Mouse (Mus musculus): ENCODE results near the gene Pde4dip.

The Pde4dip gene

GRCm38 (mm10) chr3:97801178-97801699 is 87.3 kb downstream of the Pde4dip start:
- no peak for DNase-seq (ENCODE audit: low spot score in 2 of 2)

- no peak for DNase-seq (ENCODE audit: low spot score in 2 of 2)
Observed at GRCm38 (mm10) chr3:97800657-97801056, 87.8 kb downstream of the Pde4dip start.

DNA sequence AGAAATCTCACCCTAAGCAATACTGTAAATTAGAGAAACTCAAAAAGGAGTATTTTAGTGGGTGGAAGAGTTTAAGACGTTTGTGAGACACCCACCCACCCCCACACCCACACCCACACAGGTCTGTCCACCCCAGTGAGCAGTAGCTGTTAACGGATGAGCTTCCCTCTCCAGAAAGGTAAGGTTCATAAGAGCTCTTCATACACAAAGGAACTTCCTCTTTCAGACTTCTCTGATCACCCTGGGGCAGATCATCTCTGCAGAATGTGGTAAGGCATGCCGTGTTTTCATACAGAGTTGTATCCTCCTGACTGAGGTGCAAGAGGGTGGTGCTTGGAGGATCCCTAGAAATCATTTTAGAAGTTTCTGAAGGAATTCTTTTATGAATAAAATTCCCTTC is 88.5 kb downstream of the Pde4dip start:
- no peak for DNase-seq (ENCODE audit: low spot score in 2 of 2)

- DNase-seq (ENCODE audit: low spot score in 2 of 2), result no peak
Observed at GRCm38 (mm10) chr3:97799267-97799666, 89.2 kb downstream of the Pde4dip start.

DNA sequence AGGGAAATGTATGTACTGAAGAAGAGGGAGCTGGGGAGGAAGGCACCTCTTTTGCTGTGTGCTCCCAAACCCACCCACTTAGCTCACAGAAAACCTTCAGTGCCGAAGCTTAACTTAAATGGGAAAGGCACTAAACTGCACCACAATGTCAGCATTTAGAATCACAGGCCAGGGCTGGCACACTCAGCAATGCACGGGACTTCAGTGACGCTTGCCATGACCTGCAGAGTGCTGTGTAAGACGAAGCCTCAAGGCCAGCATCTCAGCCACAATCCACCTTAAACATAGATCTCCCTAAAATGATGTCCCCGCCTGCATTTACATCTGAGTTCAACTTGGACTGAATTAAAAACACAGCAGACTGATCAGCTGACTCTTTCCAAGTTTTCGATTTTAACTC is 91.1 kb downstream of the Pde4dip start:
- DNase-seq (ENCODE audit: low spot score in 2 of 2), result no peak

DNA sequence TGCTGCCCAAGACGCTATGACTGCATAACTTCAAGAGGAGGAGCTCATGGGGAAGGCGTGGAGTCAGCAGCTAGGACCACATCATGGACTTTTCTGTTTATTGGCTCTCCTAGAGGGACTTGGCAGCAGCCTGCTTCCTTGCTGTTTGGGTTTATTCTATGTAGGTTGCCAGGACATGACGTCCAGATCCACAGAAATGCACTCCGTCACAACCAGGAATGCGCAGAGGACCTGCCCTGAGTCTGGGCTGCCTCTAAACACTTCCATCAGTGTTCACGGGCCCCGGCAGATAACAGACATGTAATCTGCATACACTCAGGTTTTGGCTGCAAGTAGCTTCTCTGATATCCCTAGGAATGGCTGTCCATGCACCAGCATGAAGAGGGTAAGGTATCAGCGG is 94.5 kb downstream of the Pde4dip start:
- no peak for DNase-seq (ENCODE audit: low spot score in 2 of 2)

GRCm38 (mm10) chr3:97790150-97790549 is 98.4 kb downstream of the Pde4dip start:
- DNase-seq (ENCODE audit: low spot score in 2 of 2), result no peak

GRCm38 (mm10) chr3:97789317-97789716 is 99.2 kb downstream of the Pde4dip start:
- DNase-seq (ENCODE audit: low spot score in 2 of 2), result no peak

GRCm38 (mm10) chr3:97776195-97776594 is 112.3 kb downstream of the Pde4dip start:
- DNase-seq (ENCODE audit: low spot score in 2 of 2), result no peak

DNA sequence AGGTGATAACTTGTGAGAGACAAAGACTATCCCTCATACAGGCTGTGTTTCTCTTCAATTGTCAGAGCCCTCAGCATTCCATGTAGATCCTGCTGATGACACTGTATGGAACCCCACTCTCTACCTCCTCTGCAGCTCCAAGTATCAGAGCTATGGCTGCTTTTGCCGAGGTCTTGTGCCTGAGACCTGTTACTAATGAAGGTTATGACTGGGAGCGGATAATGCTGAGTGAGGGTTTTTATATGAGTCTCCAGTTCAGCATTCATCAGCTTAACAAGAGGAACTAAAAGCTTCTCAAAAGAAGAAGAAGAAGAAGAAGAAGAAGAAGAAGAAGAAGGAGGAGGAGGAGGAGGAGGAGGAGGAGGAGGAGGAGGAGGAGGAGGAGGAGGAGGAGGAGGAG is 112.8 kb downstream of the Pde4dip start:
- no peak for DNase-seq (ENCODE audit: low spot score in 2 of 2)

DNA sequence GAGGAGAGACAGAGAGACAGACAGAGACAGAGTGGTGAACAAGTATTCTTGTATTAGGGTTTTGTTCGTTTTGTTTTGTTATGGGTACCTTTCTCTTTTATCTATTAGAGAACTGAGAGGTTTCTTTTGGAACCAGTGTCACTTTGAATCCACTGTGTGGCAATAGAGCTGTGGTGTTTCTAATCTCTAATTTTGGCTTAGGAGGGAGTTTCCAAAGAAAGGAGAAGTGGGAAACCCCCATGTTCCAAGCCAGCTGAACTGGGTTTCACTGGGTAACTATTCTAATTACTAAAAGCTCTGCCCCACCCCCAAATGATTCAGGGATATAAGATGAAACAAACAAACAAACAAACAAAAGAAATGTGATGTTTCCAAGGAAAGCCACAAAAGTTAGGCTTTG is 113.6 kb downstream of the Pde4dip start:
- no peak for DNase-seq (ENCODE audit: low spot score in 2 of 2)

DNA sequence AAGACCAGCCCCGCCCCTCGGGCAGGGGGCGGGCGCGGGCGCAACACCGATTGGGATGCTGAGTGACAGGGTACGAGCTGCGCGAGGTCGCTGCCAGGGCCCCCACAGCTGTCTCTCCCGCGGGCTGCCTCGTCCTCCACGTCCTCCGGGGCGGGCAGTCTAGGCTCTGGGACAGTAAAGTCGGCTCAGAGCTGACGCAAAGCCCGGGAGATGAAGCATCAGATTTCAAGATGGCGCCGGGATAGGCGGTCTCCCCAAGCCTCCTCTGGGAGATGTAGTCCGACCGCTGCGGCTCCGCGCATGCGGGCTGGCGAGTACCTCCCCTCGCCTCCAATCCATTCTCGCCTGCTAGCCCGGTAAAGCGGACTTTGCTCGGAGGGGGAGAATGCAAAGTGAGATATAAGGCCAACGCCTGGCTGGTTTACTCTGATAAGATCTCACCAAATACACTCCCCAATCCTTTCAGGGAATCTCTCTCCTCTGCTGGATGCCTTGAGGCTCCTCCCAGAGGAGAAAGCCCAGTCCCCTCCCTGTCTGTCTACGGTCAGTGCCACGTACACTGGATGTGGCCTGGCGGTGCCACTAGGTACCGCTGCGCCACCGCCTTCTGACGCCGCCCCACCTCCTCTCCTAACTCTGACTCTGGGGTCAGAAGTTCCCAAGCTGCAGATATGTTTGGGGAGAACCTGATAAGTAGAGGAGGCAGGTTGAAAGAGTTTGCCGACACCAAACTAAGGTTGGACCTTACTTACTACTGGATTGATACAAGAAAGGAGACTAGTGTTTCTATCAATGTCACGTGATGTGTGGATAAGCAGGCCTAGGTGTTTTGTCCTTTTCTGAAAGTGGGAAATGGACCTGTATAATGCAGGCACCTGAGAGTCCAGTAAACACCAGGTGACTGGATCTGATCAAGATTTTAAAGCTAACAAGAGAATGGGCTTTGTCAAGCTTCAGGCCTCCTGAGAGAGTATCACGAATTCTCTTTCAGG is 120.4 kb downstream of the Pde4dip start:
- DNase-seq (ENCODE audit: low spot score in 2 of 2), result peak; percentile 65 to 75

- no peak for DNase-seq (ENCODE audit: low spot score in 2 of 2)
Observed at GRCm38 (mm10) chr3:97767041-97767770, 121.3 kb downstream of the Pde4dip start.

- no peak for DNase-seq (ENCODE audit: low spot score in 2 of 2)
Observed at GRCm38 (mm10) chr3:97766459-97766858, 122.0 kb downstream of the Pde4dip start.

GRCm38 (mm10) chr3:97764152-97764551 is 124.4 kb downstream of the Pde4dip start:
- no peak for DNase-seq (ENCODE audit: low spot score in 2 of 2)

- DNase-seq (ENCODE audit: low spot score in 2 of 2), result no peak
Observed at GRCm38 (mm10) chr3:97761951-97762350, 126.6 kb downstream of the Pde4dip start.

DNA sequence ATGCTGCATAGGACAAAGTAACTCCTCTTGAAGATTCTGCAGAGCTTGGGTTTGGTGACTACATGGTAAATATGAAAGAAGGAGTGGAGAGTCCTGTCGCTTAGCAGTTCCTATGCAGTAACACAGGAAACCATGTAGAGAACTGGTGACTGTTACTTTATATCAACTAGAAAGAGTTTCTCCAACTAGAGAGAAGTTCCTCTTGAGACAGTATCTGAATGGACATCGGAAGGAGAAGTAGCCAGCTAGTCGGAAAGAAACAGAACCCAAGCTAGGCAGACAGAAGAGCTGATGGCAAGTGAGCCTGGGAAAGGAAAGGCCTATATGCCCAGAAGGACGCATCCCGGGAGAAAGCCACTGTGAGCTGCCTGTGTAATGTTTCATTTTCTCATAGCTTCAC is 127.3 kb downstream of the Pde4dip start:
- no peak for DNase-seq (ENCODE audit: low spot score in 2 of 2)

DNA sequence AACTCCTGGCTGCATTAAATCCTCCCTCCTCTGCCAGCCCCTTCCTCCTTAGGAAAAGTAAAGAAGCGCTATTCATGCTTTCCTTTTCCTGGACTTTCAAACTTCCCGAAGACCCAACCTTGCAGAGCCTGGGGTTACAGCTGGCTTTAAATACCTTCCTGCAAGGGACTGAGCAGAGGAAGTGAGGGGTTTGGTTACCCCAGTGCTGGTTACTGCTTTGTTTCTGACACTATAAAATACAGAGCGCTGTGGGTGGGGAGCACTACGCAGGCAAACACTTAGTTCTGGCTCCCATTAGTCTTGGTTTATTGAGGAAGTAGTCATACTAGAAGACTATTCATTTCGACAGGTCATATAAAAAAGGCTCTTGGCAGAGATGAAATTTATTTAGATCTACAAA is 128.7 kb downstream of the Pde4dip start:
- no peak for DNase-seq (ENCODE audit: low spot score in 2 of 2)

DNA sequence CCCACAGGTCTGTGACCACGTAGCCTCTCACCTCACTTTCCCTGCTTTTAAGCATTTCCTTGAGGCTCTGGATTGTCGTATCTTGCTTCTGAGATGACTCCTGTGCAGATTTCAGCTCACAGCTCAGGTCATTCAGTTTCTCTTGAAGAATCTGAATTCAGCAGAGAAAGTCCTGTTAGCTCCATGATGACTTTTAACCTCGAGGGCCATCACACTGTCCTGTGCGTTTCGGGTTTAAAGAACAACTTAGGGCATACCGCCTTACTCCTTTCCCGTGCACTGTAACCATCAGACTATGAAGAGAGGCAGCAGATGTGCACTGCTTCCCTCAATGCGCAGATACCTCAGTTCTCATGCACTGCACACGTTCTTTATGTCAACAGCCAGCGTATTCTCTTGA is 131.0 kb downstream of the Pde4dip start:
- no peak for DNase-seq (ENCODE audit: low spot score in 2 of 2)

- no peak for DNase-seq (ENCODE audit: low spot score in 2 of 2)
Observed at GRCm38 (mm10) chr3:97756283-97757074, 132.0 kb downstream of the Pde4dip start.

GRCm38 (mm10) chr3:97755411-97755810 is 133.1 kb downstream of the Pde4dip start:
- no peak for DNase-seq (ENCODE audit: low spot score in 2 of 2)

GRCm38 (mm10) chr3:97752901-97753300 is 135.6 kb downstream of the Pde4dip start:
- no peak for DNase-seq (ENCODE audit: low spot score in 2 of 2)
